Mouse (Mus musculus) adrenal gland, postnatal 36 days (tissue): ENCODE data around the gene Mrpl18. TPM values are rescaled to one million over a fixed set of nuclear protein-coding genes. Genes with fewer than 3 reads are reported as not detected.

ENCODE experiments used
- DNase-seq, 2 experiments: peaks; one replicate each; pipeline ENCODE4 v3.0.0; 2021; ENCODE audit warnings: mixed read lengths in 1 of 2
- microRNA-seq: library from miRNA; unstranded; fragments of <30 nt; microRNA quantifications from one replicate; pipeline ENCODE4 v1.2.0, GENCODE M21; 2021
- total RNA-seq, 2 experiments: library from RNA; stranded (reverse); gene quantifications; 2 replicates each; pipeline ENCODE4 v1.2.3; 2021

Mrpl18 gene
- total RNA-seq, 2 experiments from 2014 or later = 68.6 to 71.4 TPM

DNA sequence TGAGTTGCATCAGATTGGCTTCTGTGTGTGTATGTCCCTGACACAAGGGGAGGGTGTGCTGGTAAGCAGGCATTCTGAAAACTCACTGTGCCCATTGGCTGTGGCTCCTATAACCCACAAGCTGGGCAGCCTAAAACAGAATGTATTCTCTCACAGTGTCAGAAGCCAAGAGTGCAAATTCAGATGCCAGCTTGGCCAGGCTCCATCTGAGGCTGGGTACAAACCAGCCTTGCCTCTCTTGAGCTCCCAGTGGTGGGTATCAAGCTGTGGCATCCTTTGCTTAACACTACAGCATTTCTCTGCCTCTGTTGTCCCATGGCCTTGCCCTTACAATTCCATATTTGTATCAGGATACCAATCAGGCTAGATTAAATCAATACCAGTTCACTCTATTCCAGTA is 52.0 kb downstream of the Mrpl18 start:
- DNase-seq = no peak

Small RNA genes lying within 50 kb of the gene (microRNA-seq; reads per million reads assigned to microRNA genes)
- not detected for gene Gm24085

Other genes starting within 250 kb of the Mrpl18 start
- under 1 TPM in 1 of 2 experiments, not detected in 1; 0.33 TPM for gene Slc22a1, start 240.5 kb downstream of the Mrpl18 start, total RNA-seq
- 10 to 100 TPM; 76.5 to 97.4 TPM for gene Igf2r, start 146.7 kb downstream of the Mrpl18 start, total RNA-seq
- not detected for gene Mas1, start 48.2 kb downstream of the Mrpl18 start, total RNA-seq
- gene Mrgprh, start 40.3 kb downstream of the Mrpl18 start, total RNA-seq = under 1 TPM; 0.17 to 0.20 TPM
- gene Pnldc1, start 6.1 kb downstream of the Mrpl18 start, total RNA-seq = 1 to 10 TPM; 1.9 to 3.2 TPM
- gene Tcp1, start 644 bp downstream of the Mrpl18 start, total RNA-seq = 100 to 1,000 TPM; 218 to 271 TPM
- 1 to 10 TPM; 1.9 to 2.5 TPM for gene Acat3, start 24.3 kb upstream of the Mrpl18 start, total RNA-seq
- 100 to 1,000 TPM in 1 of 2 experiments, 10 to 100 TPM in 1; 95.1 to 133 TPM for gene Acat2, start 44.4 kb upstream of the Mrpl18 start, total RNA-seq
- gene Wtap, start 77.8 kb upstream of the Mrpl18 start, total RNA-seq = 10 to 100 TPM; 59.6 to 61.9 TPM
- 100 to 1,000 TPM; 383 to 457 TPM for gene Sod2, start 90.5 kb upstream of the Mrpl18 start, total RNA-seq
- under 1 TPM in 1 of 2 experiments, not detected in 1; 0.73 TPM for gene Gpr31b, start 136.0 kb upstream of the Mrpl18 start, total RNA-seq
- gene Tcp10b, start 144.8 kb upstream of the Mrpl18 start, total RNA-seq = 1 to 10 TPM in 1 of 2 experiments, under 1 TPM in 1; 0.73 to 1.0 TPM
- gene Unc93a, start 215.5 kb upstream of the Mrpl18 start, total RNA-seq = under 1 TPM in 1 of 2 experiments, not detected in 1; 0.76 TPM